Comparison of ENCODE assay signal across 8 mouse cellular contexts in genomic region chr5:53268095-53268692, GRCm38 (mm10). TPM values are rescaled to one million over a fixed set of nuclear protein-coding genes. Genes with fewer than 3 reads are reported as not detected.
DNase-seq lines count a peak whose midpoint lies in the region; ATAC-seq and TF ChIP-seq lines count a peak whose summit lies in the region.

No protein-coding gene starts in this region.

- TF ChIP-seq POLR2A in thymus, adult 2 months (IDR thresholded peaks at IDR 0.05; ENCODE audit: control insufficient read depth, extremely low read depth, insufficient read depth, low read length, poor library complexity): no peak

- H3K4me1 ChIP-seq in thymus, adult 2 months (replicated peaks; ENCODE audit: control insufficient read depth, insufficient read depth, low read length): peaks cover 6% of the 10 kb centered on the region
- peaks cover 27% of the 10 kb centered on the region for H3K4me1 ChIP-seq in forebrain, embryonic 10.5 days

- H3K36me3 ChIP-seq in thymus, adult 2 months (ENCODE audit: control insufficient read depth, insufficient read depth, low read length): no peaks in the 10 kb centered on the region
- peaks cover 9% of the 10 kb centered on the region; the same call in 1 of the 2 replicates for H3K36me3 ChIP-seq in forebrain, embryonic 10.5 days (replicated peaks)

- ATAC-seq in inflammation-experienced regulatory T-cells, adult 6 months: no peak

- WGBS in thymus, adult 2 months: 89% methylated on average over 6 of the region's 6 CpGs
- WGBS in forebrain, embryonic 10.5 days: 88% methylated on average over 6 of the region's 6 CpGs

- TF ChIP-seq CTCF in layer of hippocampus, adult 2 months (conservative IDR thresholded peaks at IDR 0.05): no peak
- TF ChIP-seq CTCF in thymus, adult 2 months (IDR thresholded peaks at IDR 0.05; ENCODE audit: borderline replicate concordance, control insufficient read depth, extremely low read depth, insufficient read depth, low read length, poor library complexity): no peak

- intact Hi-C loops in gastrocnemius, postnatal 14 days (cut with DNase I; ENCODE audit: low total_unique reads): no loop called here

- H3K27ac ChIP-seq in layer of hippocampus, adult 2 months: peak overlapping the region; percentile 92; the same call in 1 of the 2 replicates
- H3K27ac ChIP-seq in thymus, adult 2 months (ENCODE audit: control insufficient read depth, insufficient read depth, low read length): no peak overlapping the region
- no peak overlapping the region for H3K27ac ChIP-seq in forebrain, embryonic 10.5 days

- peaks cover 4% of the 10 kb centered on the region; the same call in 1 of the 2 replicates for H3K9me3 ChIP-seq in forebrain, embryonic 10.5 days

- no peaks in the 10 kb centered on the region for H3K27me3 ChIP-seq in thymus, adult 2 months (ENCODE audit: control insufficient read depth, insufficient read depth, low read length)
- H3K27me3 ChIP-seq in forebrain, embryonic 10.5 days (ENCODE audit: poor library complexity, severe bottlenecking): no peaks in the 10 kb centered on the region

- DNase-seq in layer of hippocampus, adult 2 months (ENCODE audit: low spot score in 2 of 2): no peak
- DNase-seq in layer of hippocampus, postnatal 14 days (ENCODE audit: low spot score in 2 of 2): no peak
- DNase-seq in NIH3T3 (ENCODE audit: low read depth): peak; percentile 78
- peak; percentile 55 for DNase-seq in gastrocnemius, postnatal 14 days
- DNase-seq in kidney, postnatal 10 days: peak; percentile 29
- DNase-seq in thymus, adult 2 months: no peak
- no peak for DNase-seq in forebrain, embryonic 10.5 days (ENCODE audit: extremely low spot score, low spot score)

- peak overlapping the region; percentile 90; the same call in 1 of the 2 replicates for H3K4me3 ChIP-seq in layer of hippocampus, adult 2 months
- no peak overlapping the region for H3K4me3 ChIP-seq in thymus, adult 2 months (ENCODE audit: control insufficient read depth, insufficient read depth, low read length)
- H3K4me3 ChIP-seq in forebrain, embryonic 10.5 days: no peak overlapping the region

RNA-seq across cellular contexts. Expression of gene Smim20, which starts 1.3 kb away (rescaled TPM):
- total RNA-seq in layer of hippocampus, adult 2 months (2021): 10 to 100 TPM; 41.1 to 43.7 TPM
- total RNA-seq in layer of hippocampus, postnatal 14 days (2021): 10 to 100 TPM; 35.6 to 37.2 TPM
- 10 to 100 TPM; 75.4 to 80.1 TPM for total RNA-seq in gastrocnemius, postnatal 14 days (2021)
- 37.4 and 52.3 TPM in 2 replicates for polyA plus RNA-seq in thymus, adult 2 months (2012; rRNA removed)
- 100 to 1,000 TPM; 107 to 114 (median 113) TPM for polyA plus RNA-seq in inflammation-experienced regulatory T-cells, adult 6 months (2017; shearing (Covaris generic))
- 68.0 and 72.6 TPM in 2 replicates for polyA plus RNA-seq in forebrain, embryonic 10.5 days (2016; fragmentation: Nextera tagmentation; extraction: Ambion mirVana)

RNA-seq across cellular contexts. Expression of gene Sel1l3, which starts 54.5 kb away (rescaled TPM):
- 10 to 100 TPM; 38.3 to 40.7 TPM for total RNA-seq in layer of hippocampus, adult 2 months (2021)
- total RNA-seq in layer of hippocampus, postnatal 14 days (2021): 10 to 100 TPM; 39.0 to 42.9 TPM
- 10 to 100 TPM; 65.3 to 75.4 TPM for total RNA-seq in gastrocnemius, postnatal 14 days (2021)
- 1.9 and 2.4 TPM in 2 replicates for polyA plus RNA-seq in thymus, adult 2 months (2012; rRNA removed)
- polyA plus RNA-seq in inflammation-experienced regulatory T-cells, adult 6 months (2017; shearing (Covaris generic)): under 1 TPM in 1 of 3 experiments, not detected in 2; 0.13 TPM
- polyA plus RNA-seq in forebrain, embryonic 10.5 days (2016; fragmentation: Nextera tagmentation; extraction: Ambion mirVana): 1.9 and 3.3 TPM in 2 replicates

Comparison
In these comparisons a context has a peak if more than half of its experiments do, and no peak if none do; other contexts are left out.
1. DNase-seq: peak in NIH3T3 (single experiment), gastrocnemius, postnatal 14 days (single experiment) and kidney, postnatal 10 days (single experiment); none in layer of hippocampus, adult 2 months (0 of 2), layer of hippocampus, postnatal 14 days (0 of 2), thymus, adult 2 months (single experiment) and forebrain, embryonic 10.5 days (single experiment).